Mouse (Mus musculus): Measurements from ENCODE around the gene Clp1.

GRCm38 (mm10) chr2:84734351-84734864, 7.3 kb upstream of the Clp1 start:
- TF ChIP-seq MAX (IDR thresholded peaks at IDR 0.05; ENCODE audit: low read length) (no peak), POLR2A (IDR thresholded peaks at IDR 0.05; ENCODE audit: control insufficient read depth in 1 of 2, insufficient read depth in 1 of 2, low read depth in 1 of 2, low read length in 2 of 2, poor library complexity in 1 of 2) (no peak), EP300 (IDR thresholded peaks at IDR 0.05; ENCODE audit: low read depth in 1 of 2, low read length in 2 of 2) (no peak), NRF1 (IDR thresholded peaks at IDR 0.05; ENCODE audit: insufficient read depth, low read depth, low read length, poor library complexity, severe bottlenecking) (no peak), GATA1 (IDR thresholded peaks at IDR 0.05; ENCODE audit: low read depth, low read length) (no peak), ELF1 (IDR thresholded peaks at IDR 0.05; ENCODE audit: low read depth, low read length) (no peak), KAT2A (conservative IDR thresholded peaks at IDR 0.05; ENCODE audit: low read depth, low read length) (no peak), ZKSCAN1 (IDR thresholded peaks at IDR 0.05; ENCODE audit: low read depth, low read length) (no peak), USF2 (IDR thresholded peaks at IDR 0.05; ENCODE audit: borderline replicate concordance in 1 of 2, insufficient read depth in 1 of 2, low read depth in 1 of 2, low read length in 2 of 2) (no peak), ZNF384 (IDR thresholded peaks at IDR 0.05; ENCODE audit: low read depth, low read length) (no peak), TCF12 (IDR thresholded peaks at IDR 0.05; ENCODE audit: low read depth, low read length) (no peak), MXI1 (IDR thresholded peaks at IDR 0.05; ENCODE audit: low read depth, low read length) (no peak), CTCF (IDR thresholded peaks at IDR 0.05 in 2 of 3, conservative IDR thresholded peaks at IDR 0.05 in 1 of 3; ENCODE audit: control insufficient read depth in 1 of 3, insufficient read depth in 1 of 3, low read depth in 2 of 3, low read length in 3 of 3, poor library complexity in 1 of 3, severe bottlenecking in 1 of 3) (no peak)
